Mouse (Mus musculus) frontal cortex, postnatal 25 days (tissue): ENCODE measurements around the gene Rnf31.

ENCODE experiments used
- DNase-seq, 2 experiments: peaks; one replicate each; pipeline ENCODE4 v3.0.0; 2022; ENCODE audit warnings: low spot score in 2 of 2

Gene Rnf31

GRCm38 (mm10) chr14:55651528-55651927, 60.0 kb downstream of the Rnf31 start:
- DNase-seq, result no peak
